Mouse (Mus musculus) ES-E14 (cell line): ENCODE measurements around the gene Slc41a2. TPM values are rescaled to one million over a fixed set of nuclear protein-coding genes. Genes with fewer than 3 reads are reported as not detected.

ENCODE experiments used
- DNase-seq: peaks from one replicate; pipeline ENCODE4 v3.0.0-alpha.2; 2013; ENCODE audit warnings: low read depth, low spot score
- H3K27ac ChIP-seq: 2 replicates; pipeline ENCODE4 v1.5.1; 2012; ENCODE audit warnings: low read depth, mild to moderate bottlenecking, low read length, moderate library complexity, mixed read lengths; ENCODE audit not compliant: poor library complexity, insufficient read depth, severe bottlenecking
- H3K36me3 ChIP-seq: 2 replicates; pipeline ENCODE4 v1.6.1; 2012; ENCODE audit warnings: mild to moderate bottlenecking, low read length, moderate library complexity, mixed read lengths; ENCODE audit not compliant: control insufficient read depth, poor library complexity, insufficient read depth, severe bottlenecking
- H3K4me1 ChIP-seq, 2 experiments: fragments of 150-350 bp in 1 of 2; sonication (generic) in 1 of 2; 2 replicates each; pipeline ENCODE4 v1.6.1; 2012; ENCODE audit warnings: low read length in 2 of 2, mild to moderate bottlenecking in 1 of 2, mixed read lengths in 1 of 2; ENCODE audit not compliant: control insufficient read depth in 2 of 2, insufficient read depth in 2 of 2, poor library complexity in 1 of 2
- H3K4me3 ChIP-seq, 2 experiments: fragments of 150-350 bp in 1 of 2; sonication (generic) in 1 of 2; 2 replicates each; pipeline ENCODE4 v1.5.1; 2012; ENCODE audit warnings: low read length in 2 of 2, low read depth in 1 of 2, mild to moderate bottlenecking in 1 of 2, mixed read lengths in 1 of 2; ENCODE audit not compliant: insufficient read depth in 1 of 2, poor library complexity in 1 of 2, severe bottlenecking in 1 of 2
- H3K9ac ChIP-seq: 2 replicates; pipeline ENCODE4 v1.6.1; 2012; ENCODE audit warnings: low read depth, mild to moderate bottlenecking, low read length, mixed read lengths; ENCODE audit not compliant: poor library complexity, insufficient read depth, severe bottlenecking
- H3K9me3 ChIP-seq: fragments of 150-350 bp; sonication (generic); 2 replicates; pipeline ENCODE4 v1.6.1; 2012; ENCODE audit warnings: low read depth, mild to moderate bottlenecking, low read length; ENCODE audit not compliant: control insufficient read depth, insufficient read depth
- CHD2 ChIP-seq: IDR thresholded peaks from 2 replicates; pipeline ENCODE4 v1.6.1; 2014; ENCODE audit warnings: mild to moderate bottlenecking, low read depth, low read length, inconsistent platforms
- HCFC1 ChIP-seq: IDR thresholded peaks from 2 replicates; pipeline ENCODE4 v1.6.1; 2012; ENCODE audit warnings: low read length, inconsistent platforms, borderline replicate concordance; ENCODE audit not compliant: insufficient read depth
- MAFK ChIP-seq: IDR thresholded peaks from 2 replicates; pipeline ENCODE4 v1.6.1; 2014; ENCODE audit warnings: mild to moderate bottlenecking, low read depth, low read length, inconsistent platforms; ENCODE audit not compliant: insufficient read depth
- ZC3H11A ChIP-seq: IDR thresholded peaks from 2 replicates; pipeline ENCODE4 v1.6.1; 2012; ENCODE audit warnings: low read depth, mild to moderate bottlenecking, inconsistent platforms, low read length, borderline replicate concordance
- ZNF384 ChIP-seq: IDR thresholded peaks from 2 replicates; pipeline ENCODE4 v1.6.1; 2012; ENCODE audit warnings: low read depth, low read length, inconsistent platforms
- in situ Hi-C, 2 experiments: fragments of 600-800 bp; cut with MboI; formaldehyde crosslinking; loops; one replicate each; pipeline ENCODE4 v1.15.1; 2025; ENCODE audit warnings: low sequenced_read_pairs in 2 of 2, inconsistent platforms in 1 of 2; ENCODE audit not compliant: unreplicated experiment in 2 of 2
- total RNA-seq: library from RNA; depleted of rRNA; stranded (reverse); fragments of 300-350 nt; gene quantifications from 2 replicates; pipeline ENCODE4 v1.2.3, GENCODE M21; 2012

The Slc41a2 gene
- total RNA-seq, 1 experiment = 1.1 TPM

DNA sequence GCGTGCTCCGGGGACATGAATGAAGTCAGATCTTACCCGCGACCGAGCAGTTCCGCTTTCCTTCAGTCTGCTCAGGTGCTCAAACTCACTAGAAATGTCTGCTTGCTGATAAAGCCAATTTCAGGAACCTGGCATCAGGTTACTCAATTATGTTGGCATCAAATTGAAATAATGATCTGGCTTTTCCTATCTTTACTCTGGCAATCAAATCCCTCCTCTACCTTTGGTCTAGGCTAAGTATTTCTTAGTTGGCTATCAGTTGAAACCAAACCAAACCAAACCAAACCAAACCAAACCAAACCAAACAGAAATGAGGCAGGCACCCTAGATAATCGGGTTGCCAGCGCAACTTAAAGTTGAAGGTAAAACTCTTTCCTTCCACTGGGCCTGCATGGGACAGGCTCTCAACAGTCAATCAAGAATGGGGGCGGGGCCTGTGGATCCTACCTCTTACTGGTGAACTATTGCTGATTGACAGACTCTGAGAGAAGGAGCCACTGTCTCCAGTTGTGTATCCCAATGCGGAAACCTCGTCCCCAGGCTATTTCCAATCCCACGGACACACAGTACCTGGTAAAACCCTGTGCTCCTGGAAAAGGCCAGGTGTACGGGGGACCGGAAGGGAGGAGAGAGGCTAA lies 10.9 kb downstream of the Slc41a2 start:
- Histone ChIP-seq H3K27ac (no peak overlapping the region), H3K9me3 (no peaks in the 10 kb centered on the region), H3K4me3 (no peak overlapping the region), H3K4me1 (no peaks in the 10 kb centered on the region; a peak in 2 of 4 replicates), H3K36me3 (no peaks in the 10 kb centered on the region), H3K9ac (no peak overlapping the region)
- no peak for TF ChIP-seq ZC3H11A
- TF ChIP-seq ZNF384 = no peak
- no peak for TF ChIP-seq CHD2
- no peak for TF ChIP-seq HCFC1
- no peak for TF ChIP-seq MAFK
- DNase-seq = no peak
- in situ Hi-C loops = no loop called here

DNA sequence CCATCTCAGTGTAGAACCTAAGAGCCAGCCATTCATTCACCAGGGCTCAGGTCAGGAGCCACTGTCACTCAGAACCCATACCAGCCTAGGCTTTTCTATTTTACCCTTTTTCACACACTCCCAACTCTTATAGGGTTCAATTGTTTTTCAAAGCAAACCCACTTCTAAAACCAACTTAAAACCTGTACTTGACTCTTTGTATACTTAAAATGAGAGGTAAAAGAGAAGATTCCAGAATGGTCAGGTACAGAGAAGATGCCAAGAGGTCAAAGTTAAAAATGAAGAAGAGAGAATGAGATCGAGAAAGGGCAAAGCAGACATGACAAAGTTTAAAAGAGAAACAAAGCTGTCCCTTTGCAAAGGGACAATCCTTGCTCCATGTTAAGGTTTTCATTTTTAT lies 11.8 kb downstream of the Slc41a2 start:
- Histone ChIP-seq H3K9me3 (no peaks in the 10 kb centered on the region), H3K4me3 (no peak overlapping the region), H3K4me1 (no peaks in the 10 kb centered on the region; a peak in 2 of 4 replicates), H3K9ac (no peak overlapping the region), H3K36me3 (no peaks in the 10 kb centered on the region), H3K27ac (no peak overlapping the region)
- in situ Hi-C loops = no loop called here
- no peak for TF ChIP-seq HCFC1
- TF ChIP-seq MAFK = no peak
- TF ChIP-seq ZNF384 = no peak
- TF ChIP-seq ZC3H11A = no peak
- TF ChIP-seq CHD2 = no peak
- DNase-seq = no peak

GRCm38 (mm10) chr10:83324871-83325270 lies 12.8 kb downstream of the Slc41a2 start:
- in situ Hi-C loops = no loop called here
- H3K36me3 ChIP-seq = no peaks in the 10 kb centered on the region
- H3K9ac ChIP-seq = no peak overlapping the region
- no peaks in the 10 kb centered on the region; a peak in 2 of 4 replicates for H3K4me1 ChIP-seq
- no peak overlapping the region for H3K4me3 ChIP-seq
- H3K27ac ChIP-seq = no peak overlapping the region
- no peak for DNase-seq
- no peaks in the 10 kb centered on the region for H3K9me3 ChIP-seq
- no peak for TF ChIP-seq MAFK
- no peak for TF ChIP-seq HCFC1
- no peak for TF ChIP-seq ZC3H11A

GRCm38 (mm10) chr10:83322551-83323100 lies 15.1 kb downstream of the Slc41a2 start:
- Histone ChIP-seq H3K36me3 (no peaks in the 10 kb centered on the region), H3K27ac (no peak overlapping the region), H3K9ac (no peak overlapping the region), H3K9me3 (no peaks in the 10 kb centered on the region), H3K4me1 (no peaks in the 10 kb centered on the region; a peak in 2 of 4 replicates), H3K4me3 (no peak overlapping the region)
- in situ Hi-C loops = no loop called here
- DNase-seq = no peak
- TF ChIP-seq MAFK = no peak
- TF ChIP-seq HCFC1 = no peak
- no peak for TF ChIP-seq CHD2
- TF ChIP-seq ZNF384 = no peak
- TF ChIP-seq ZC3H11A = no peak
